Mouse (Mus musculus) liver, embryonic 11.5 days (tissue): ENCODE data around the gene Gm28308. TPM values are rescaled to one million over a fixed set of nuclear protein-coding genes. Genes with fewer than 3 reads are reported as not detected.

Experiments
- ATAC-seq: fragments of 200-750 bp; cut with Nextera tagmentation; replicated peaks from 2 replicates; pipeline ENCODE4 v1.8.0; 2017; ENCODE audit warnings: moderate number of reproducible peaks, mild to moderate bottlenecking, moderate TSS enrichment, moderate library complexity; ENCODE audit not compliant: low FRiP score
- DNase-seq: peaks from one replicate; pipeline ENCODE4 v3.0.0-alpha.2; 2017; ENCODE audit warnings: low spot score
- H3K27ac ChIP-seq: fragments of 300-500 bp; sonication (generic); 2 replicates; pipeline ENCODE4 v1.5.1; 2014; ENCODE audit warnings: mild to moderate bottlenecking, low read depth, low read length, control low read depth
- H3K27me3 ChIP-seq: fragments of 300-500 bp; sonication (generic); replicated peaks from 2 replicates; pipeline ENCODE4 v1.6.1; 2014; ENCODE audit warnings: low read length, mixed read lengths; ENCODE audit not compliant: control insufficient read depth, insufficient read depth
- H3K36me3 ChIP-seq: fragments of 300-500 bp; sonication (generic); 2 replicates; pipeline ENCODE4 v1.6.1; 2014; ENCODE audit warnings: mild to moderate bottlenecking, low read length, moderate library complexity, mixed read lengths; ENCODE audit not compliant: control insufficient read depth, insufficient read depth
- H3K4me1 ChIP-seq: fragments of 300-500 bp; sonication (generic); replicated peaks from 2 replicates; pipeline ENCODE4 v1.6.1; 2014; ENCODE audit warnings: low read length, mixed read lengths; ENCODE audit not compliant: control insufficient read depth, insufficient read depth
- H3K4me2 ChIP-seq: fragments of 300-500 bp; sonication (generic); 2 replicates; pipeline ENCODE4 v1.6.1; 2014; ENCODE audit warnings: mild to moderate bottlenecking, control low read depth, moderate library complexity
- H3K4me3 ChIP-seq: fragments of 300-500 bp; sonication (generic); 2 replicates; pipeline ENCODE4 v1.5.1; 2014; ENCODE audit warnings: low read depth, low read length, control low read depth
- H3K9ac ChIP-seq: fragments of 300-500 bp; sonication (generic); 2 replicates; pipeline ENCODE4 v1.6.1; 2014; ENCODE audit warnings: low read depth, low read length, control low read depth
- H3K9me3 ChIP-seq: fragments of 300-500 bp; sonication (generic); 2 replicates; pipeline ENCODE4 v1.6.1; 2016; ENCODE audit warnings: low read length, inconsistent platforms, mixed read lengths; ENCODE audit not compliant: control insufficient read depth
- WGBS: fragments of 180-500 bp; shearing (Covaris S2); extraction: QIAGEN DNeasy Blood & Tissue Kit; methylation state at CpG from one replicate; pipeline ENCODE4 v1.1.7; 2014; 5-methylcytosine and 5-hydroxymethylcytosine counted together
- polyA plus RNA-seq: library from polyadenylated mRNA; unstranded; fragments of >200 nt; fragmentation: Nextera tagmentation; extraction: Ambion mirVana; gene quantifications from 2 replicates; pipeline ENCODE4 v1.2.1, GENCODE M21; 2014

Gm28308 gene
- not detected in 2 replicates for polyA plus RNA-seq

GRCm38 (mm10) chr6:52213119-52213986 is at the start of gene Gm28308, which contains the start of gene Hoxa3:
Gene Gm28308, minus strand, starts transcription at chr6:52213339.
Gene Hoxa3, minus strand, starts transcription at chr6:52213336.
- H3K36me3 ChIP-seq, result no peaks in the 10 kb centered on the region
- no peaks in the 10 kb centered on the region for H3K9me3 ChIP-seq
- H3K9ac ChIP-seq, result no peak within 1 kb of the TSS
- H3K4me1 ChIP-seq, result no peaks in the 10 kb centered on the region; the same call in 1 of the 2 replicates
- no peak within 1 kb of the TSS for H3K27ac ChIP-seq
- 3% methylated on average over 38 of the region's 38 CpGs for WGBS
- peak within 1 kb of the TSS; percentile 29 for H3K4me3 ChIP-seq
- DNase-seq, result no peak
- no peak for ATAC-seq
- peaks cover 100% of the 10 kb centered on the region for H3K27me3 ChIP-seq
- H3K4me2 ChIP-seq, result peak within 1 kb of the TSS; percentile 48

GRCm38 (mm10) chr6:52262463-52263320 is 49.6 kb upstream of the Gm28308 start:
- 0 out of 2 replicates have a peak, but pooled peaks cover 6% of the 10 kb centered on the region for H3K4me1 ChIP-seq
- ATAC-seq, result no peak
- H3K36me3 ChIP-seq, result no peaks in the 10 kb centered on the region
- WGBS, result 2% methylated on average over 24 of the region's 24 CpGs
- peak; percentile 49 for DNase-seq
- H3K4me3 ChIP-seq, result no peak overlapping the region
- no peaks in the 10 kb centered on the region for H3K9me3 ChIP-seq
- no peak overlapping the region for H3K9ac ChIP-seq
- H3K27me3 ChIP-seq, result peaks cover 97% of the 10 kb centered on the region
- H3K27ac ChIP-seq, result no peak overlapping the region
- H3K4me2 ChIP-seq, result no peak overlapping the region

DNA sequence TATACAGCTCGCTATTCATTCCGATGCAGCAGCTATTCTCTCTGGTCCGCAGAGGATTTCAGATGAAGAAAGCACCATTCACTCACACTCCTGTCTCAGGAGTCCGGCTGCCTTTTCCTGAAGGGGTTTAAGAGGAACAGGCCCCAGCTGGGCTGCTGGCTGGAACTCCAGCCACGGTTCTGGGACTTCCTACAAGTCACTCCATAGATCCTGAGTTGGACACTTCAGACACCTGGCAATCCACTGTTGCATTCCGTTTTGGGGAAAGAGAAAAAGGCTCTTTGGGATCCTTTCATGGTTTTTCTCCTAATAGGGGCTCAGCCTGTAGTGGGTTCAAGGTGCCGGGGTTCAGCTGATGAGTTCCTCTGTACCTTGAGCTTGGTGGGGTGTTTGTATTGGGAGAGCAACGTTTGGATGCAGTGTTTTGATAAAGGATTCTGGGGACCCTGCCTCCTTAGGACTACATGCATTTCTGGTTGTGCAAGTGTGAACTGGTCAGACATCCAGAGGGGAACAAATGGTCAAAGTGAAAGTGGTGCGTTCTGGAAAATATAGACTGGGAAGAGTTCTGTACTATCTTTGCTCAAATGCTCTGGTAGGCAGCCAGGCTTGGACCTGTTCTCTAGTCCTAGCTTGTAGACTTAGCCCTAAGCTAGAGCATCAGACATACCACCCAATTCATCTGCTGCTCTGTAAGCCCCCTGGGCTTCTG is 48.8 kb upstream of the Gm28308 start:
- Histone ChIP-seq H3K27me3 (peaks cover 98% of the 10 kb centered on the region), H3K27ac (no peak overlapping the region), H3K4me3 (no peak overlapping the region), H3K9ac (no peak overlapping the region), H3K36me3 (no peaks in the 10 kb centered on the region), H3K4me1 (0 out of 2 replicates have a peak, but pooled peaks cover 6% of the 10 kb centered on the region), H3K4me2 (no peak overlapping the region), H3K9me3 (no peaks in the 10 kb centered on the region)
- DNase-seq (peak; percentile 38), ATAC-seq (no peak)
- WGBS, result 6% methylated on average over 9 of the region's 9 CpGs

DNA sequence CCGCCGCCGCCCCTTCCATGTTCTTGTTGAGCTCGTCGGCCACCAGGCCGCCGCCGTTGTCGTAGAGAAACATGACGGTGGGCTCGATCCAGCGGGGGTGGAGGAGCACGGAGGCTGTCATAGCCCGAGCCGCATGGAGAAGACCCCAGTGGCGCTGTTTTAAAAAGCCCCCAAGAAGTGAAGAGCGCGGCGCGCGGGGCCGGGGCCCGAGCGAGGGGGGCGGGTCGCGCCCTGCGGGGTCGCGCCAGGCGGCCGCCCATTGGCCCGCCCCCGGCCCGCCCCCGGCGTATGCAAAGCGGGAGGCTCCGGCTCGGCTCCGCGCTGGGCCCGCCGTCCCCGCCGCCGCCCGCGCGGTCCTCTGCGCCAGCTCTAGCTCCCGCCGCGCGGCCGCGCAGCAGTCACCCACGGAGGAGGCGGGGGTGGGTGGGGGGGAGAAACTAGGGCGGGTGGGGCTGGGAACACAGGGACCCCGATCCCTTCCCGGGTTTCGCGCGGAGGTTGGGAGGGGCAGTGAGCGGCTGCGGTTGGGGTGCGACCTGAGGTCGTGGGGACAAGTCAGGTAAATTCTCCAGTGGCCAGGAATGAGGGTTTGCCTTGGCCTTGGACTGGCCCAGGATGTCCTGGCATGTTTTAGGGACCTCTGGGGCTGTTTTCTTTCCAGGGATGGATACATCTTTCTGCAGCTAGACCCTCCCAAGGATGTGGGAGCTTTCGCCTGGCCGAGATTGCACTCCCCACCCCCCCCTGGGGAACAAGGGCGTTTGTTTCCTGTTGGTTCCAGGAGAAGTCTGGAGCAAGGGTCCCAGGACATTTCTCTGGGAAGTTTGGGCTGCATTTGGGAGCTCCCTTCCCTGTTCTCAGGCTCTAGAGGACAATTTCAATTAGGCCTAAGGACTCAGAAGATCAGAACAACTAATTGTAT is 47.8 kb upstream of the Gm28308 start, which contains the start of gene Hoxa13:
Gene Hoxa13, minus strand, starts transcription at position 227 of the 922 bp plus-strand sequence.
- H3K4me1 ChIP-seq, result 0 out of 2 replicates have a peak, but pooled peaks cover 6% of the 10 kb centered on the region
- WGBS, result under 1% methylated on average over 38 of the region's 72 CpGs
- H3K9me3 ChIP-seq, result no peaks in the 10 kb centered on the region
- H3K36me3 ChIP-seq, result no peaks in the 10 kb centered on the region
- peaks cover 98% of the 10 kb centered on the region for H3K27me3 ChIP-seq
- DNase-seq (peak; percentile 53), ATAC-seq (peak; percentile 62)
- H3K27ac ChIP-seq, result no peak within 1 kb of the TSS
- no peak within 1 kb of the TSS for H3K9ac ChIP-seq
- peak within 1 kb of the TSS; percentile 53 for H3K4me3 ChIP-seq
- peak within 1 kb of the TSS; percentile 77 for H3K4me2 ChIP-seq

DNA sequence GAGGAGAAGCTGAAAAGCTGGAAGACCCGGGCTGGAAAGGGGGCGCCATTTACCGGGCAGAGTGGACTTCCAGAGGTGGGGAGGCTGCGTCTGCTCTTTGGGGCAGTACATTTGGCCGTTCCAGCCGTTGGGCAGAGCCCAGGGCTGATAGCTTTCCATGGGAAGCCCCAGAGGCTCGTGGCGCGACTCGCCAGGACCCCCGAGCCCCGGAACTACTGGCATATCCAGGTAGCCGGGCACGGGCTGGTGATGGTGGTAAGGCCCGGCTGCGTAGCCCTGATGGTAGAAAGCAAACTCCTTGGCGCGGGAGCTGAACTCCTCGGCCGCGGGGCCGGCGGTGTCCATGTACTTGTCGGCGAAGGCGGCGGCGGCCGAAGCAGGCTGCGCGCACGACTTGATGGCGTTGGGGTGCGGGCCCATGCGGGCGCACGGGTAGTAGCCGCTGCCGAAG is 46.7 kb upstream of the Gm28308 start:
- Histone ChIP-seq H3K4me1 (0 out of 2 replicates have a peak, but pooled peaks cover 6% of the 10 kb centered on the region), H3K4me2 (peak overlapping the region; percentile 77), H3K27me3 (peaks cover 98% of the 10 kb centered on the region), H3K36me3 (no peaks in the 10 kb centered on the region), H3K9me3 (no peaks in the 10 kb centered on the region), H3K4me3 (peak overlapping the region; percentile 53), H3K27ac (no peak overlapping the region), H3K9ac (no peak overlapping the region)
- DNase-seq, result peak; percentile 64
- ATAC-seq, result no peak
- 1% methylated on average over 39 of the region's 39 CpGs for WGBS

- Histone ChIP-seq H3K36me3 (no peaks in the 10 kb centered on the region), H3K4me2 (no peak overlapping the region), H3K9ac (no peak overlapping the region), H3K4me3 (no peak overlapping the region), H3K9me3 (no peaks in the 10 kb centered on the region), H3K27ac (no peak overlapping the region), H3K4me1 (0 out of 2 replicates have a peak, but pooled peaks cover 6% of the 10 kb centered on the region), H3K27me3 (peaks cover 98% of the 10 kb centered on the region)
- under 1% methylated on average over 24 of the region's 25 CpGs for WGBS
- DNase-seq (peak; percentile 49), ATAC-seq (no peak)
Measured at GRCm38 (mm10) chr6:52259081-52259790, 46.1 kb upstream of the Gm28308 start.

- WGBS, result under 1% methylated on average over 6 of the region's 6 CpGs
- H3K4me1 ChIP-seq, result 0 out of 2 replicates have a peak, but pooled peaks cover 6% of the 10 kb centered on the region
- H3K9ac ChIP-seq, result no peak overlapping the region
- no peaks in the 10 kb centered on the region for H3K9me3 ChIP-seq
- DNase-seq, result peak; percentile 64
- no peak overlapping the region for H3K27ac ChIP-seq
- peaks cover 98% of the 10 kb centered on the region for H3K27me3 ChIP-seq
- H3K36me3 ChIP-seq, result no peaks in the 10 kb centered on the region
- no peak overlapping the region for H3K4me3 ChIP-seq
- no peak for ATAC-seq
- H3K4me2 ChIP-seq, result no peak overlapping the region
Measured at GRCm38 (mm10) chr6:52256956-52257355, 43.8 kb upstream of the Gm28308 start.
